Mouse (Mus musculus): ENCODE measurements around the gene Hist1h2bc. TPM values are rescaled to one million over a fixed set of nuclear protein-coding genes. Genes with fewer than 3 reads are reported as not detected.
A peak's percentile ranks its signal among the peaks of the same experiment; 100 is the strongest.
"Not testable (repeated sequence)": the region's sequence is repeated elsewhere in the genome, so short reads cannot be mapped to it uniquely, and the experiment has no call there.

Gene Hist1h2bc
- polyA plus RNA-seq, 1 experiment from 2014 or later = 57.5 TPM

DNA sequence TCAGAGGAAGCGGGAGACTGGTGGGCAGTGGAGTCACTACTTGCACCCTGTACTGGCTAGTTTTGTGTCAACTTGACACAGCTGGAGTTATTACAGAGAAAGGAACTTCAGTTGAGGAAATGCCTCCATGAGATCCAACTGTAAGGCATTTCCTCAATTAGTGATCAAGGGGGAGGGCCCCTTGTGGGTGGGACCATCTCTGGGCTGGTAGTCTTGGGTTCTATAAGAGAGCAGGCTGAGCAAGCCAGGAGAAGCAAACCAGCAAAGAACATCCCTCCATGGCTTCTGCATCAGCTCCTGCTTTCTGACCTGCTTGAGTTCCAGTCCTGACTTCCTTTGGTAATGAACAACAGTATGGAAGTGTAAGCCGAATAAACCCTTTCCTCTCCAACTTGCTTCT lies 18.8 kb downstream of the Hist1h2bc start:
- ATAC-seq (replicated peaks; ENCODE audit: low FRiP score, low TSS enrichment, low read depth); H3K4me3 ChIP-seq (ENCODE audit: low read depth, low read length); H3K9me3 ChIP-seq (ENCODE audit: control insufficient read depth, low read length); H3K4me1 ChIP-seq (replicated peaks; ENCODE audit: control insufficient read depth, insufficient read depth, low read length); H3K27ac ChIP-seq (ENCODE audit: low read depth); H3K27me3 ChIP-seq (replicated peaks; ENCODE audit: control insufficient read depth, insufficient read depth, low read length); H3K4me2 ChIP-seq (ENCODE audit: low read length); H3K9ac ChIP-seq (ENCODE audit: low read length); DNase-seq (ENCODE audit: low spot score); H3K36me3 ChIP-seq (ENCODE audit: control insufficient read depth, insufficient read depth, low read length): not testable (repeated sequence)
- WGBS = 80% methylated on average over 2 of the region's 2 CpGs

DNA sequence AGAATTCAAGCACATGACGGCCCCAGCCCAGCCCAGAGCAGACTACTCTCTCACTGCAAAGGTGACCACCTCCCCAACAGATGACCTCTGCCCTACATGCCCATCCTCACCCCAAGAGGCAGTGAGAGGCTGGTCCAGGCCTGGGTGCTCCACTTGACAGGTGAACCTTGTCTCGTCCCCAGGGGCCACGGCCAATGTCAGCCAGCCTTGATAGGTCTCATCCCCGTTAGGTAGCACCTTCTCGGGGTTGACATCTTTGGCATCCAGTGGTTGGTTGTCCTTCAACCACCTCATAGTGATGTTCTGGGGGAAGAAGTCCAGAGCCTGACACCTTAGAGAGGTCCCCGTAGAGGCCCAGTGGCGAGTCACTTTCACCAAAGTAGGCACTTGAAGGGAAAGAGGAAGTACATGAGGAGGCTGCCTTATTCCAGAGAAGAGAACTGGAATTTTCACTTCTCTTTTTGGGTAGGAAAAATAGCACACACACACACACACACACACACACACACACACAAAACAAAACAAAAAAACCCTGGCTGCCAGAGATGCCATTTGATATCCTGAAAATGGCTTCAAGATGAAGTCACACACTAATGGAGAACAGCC lies 21.9 kb downstream of the Hist1h2bc start:
- H3K4me1 ChIP-seq (replicated peaks; ENCODE audit: control insufficient read depth, insufficient read depth, low read length) = 0 out of 2 replicates have a peak, but pooled peaks cover 4% of the 10 kb centered on the region
- H3K9me3 ChIP-seq (ENCODE audit: control insufficient read depth, low read length) = no peaks in the 10 kb centered on the region
- no peak for DNase-seq (ENCODE audit: low spot score)
- ATAC-seq (replicated peaks; ENCODE audit: low FRiP score, low TSS enrichment, low read depth) = no peak
- 93% methylated on average over 7 of the region's 7 CpGs for WGBS
- no peaks in the 10 kb centered on the region for H3K27me3 ChIP-seq (replicated peaks; ENCODE audit: control insufficient read depth, insufficient read depth, low read length)
- no peak overlapping the region for H3K9ac ChIP-seq (ENCODE audit: low read length)
- H3K4me2 ChIP-seq (ENCODE audit: low read length) = no peak overlapping the region
- no peaks in the 10 kb centered on the region for H3K36me3 ChIP-seq (ENCODE audit: control insufficient read depth, insufficient read depth, low read length)
- H3K4me3 ChIP-seq (ENCODE audit: low read depth, low read length) = no peak overlapping the region
- H3K27ac ChIP-seq (ENCODE audit: low read depth) = no peak overlapping the region

DNA sequence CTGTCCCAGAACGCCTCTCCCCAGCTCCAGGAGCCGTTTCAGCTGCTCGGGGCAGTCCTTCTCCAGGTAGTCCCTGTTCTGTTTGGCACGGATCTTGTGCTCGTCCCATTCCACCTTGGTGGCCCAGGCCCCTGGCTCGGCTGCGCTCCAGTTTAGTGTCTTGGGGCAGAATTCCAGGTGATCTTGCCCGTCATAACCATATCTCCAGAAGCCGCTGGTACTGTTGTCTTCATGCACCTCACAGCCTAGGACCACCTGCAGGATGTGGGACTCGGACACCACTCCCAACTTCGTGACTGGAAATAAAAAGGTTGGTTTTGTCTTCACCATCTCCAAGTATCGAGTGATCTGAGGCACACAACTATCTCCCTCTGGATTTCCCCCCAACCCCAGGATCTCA lies 22.8 kb downstream of the Hist1h2bc start:
- no peak for DNase-seq (ENCODE audit: low spot score)
- 93% methylated on average over 12 of the region's 12 CpGs for WGBS
- no peak overlapping the region for H3K27ac ChIP-seq (ENCODE audit: low read depth)

DNA sequence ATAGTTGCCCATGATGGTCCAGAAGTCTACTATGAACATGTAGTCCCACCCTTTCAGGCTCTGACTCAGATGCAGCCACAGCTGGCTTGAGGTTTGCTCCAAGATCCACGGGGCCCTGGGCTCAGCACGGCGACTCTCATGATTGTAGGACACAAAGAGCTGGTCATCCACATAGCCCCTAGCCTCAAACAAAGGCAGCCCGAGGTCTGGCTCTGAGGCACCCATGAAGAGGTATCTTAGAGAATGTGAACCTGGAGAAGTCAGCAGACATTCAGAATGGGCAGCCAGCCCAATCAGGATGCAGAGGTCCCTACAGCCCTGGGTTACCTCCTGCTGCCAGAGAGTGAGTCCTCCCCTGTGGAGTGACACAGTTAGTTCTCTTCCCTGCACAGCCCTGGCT lies 24.0 kb downstream of the Hist1h2bc start:
- Histone ChIP-seq H3K4me2 (ENCODE audit: low read length) (no peak overlapping the region), H3K27me3 (replicated peaks; ENCODE audit: control insufficient read depth, insufficient read depth, low read length) (no peaks in the 10 kb centered on the region), H3K27ac (ENCODE audit: low read depth) (no peak overlapping the region), H3K4me3 (ENCODE audit: low read depth, low read length) (no peak overlapping the region), H3K9me3 (ENCODE audit: control insufficient read depth, low read length) (no peaks in the 10 kb centered on the region), H3K4me1 (replicated peaks; ENCODE audit: control insufficient read depth, insufficient read depth, low read length) (0 out of 2 replicates have a peak, but pooled peaks cover 4% of the 10 kb centered on the region), H3K36me3 (ENCODE audit: control insufficient read depth, insufficient read depth, low read length) (no peaks in the 10 kb centered on the region), H3K9ac (ENCODE audit: low read length) (no peak overlapping the region)
- 87% methylated on average over 4 of the region's 4 CpGs for WGBS
- ATAC-seq (replicated peaks; ENCODE audit: low FRiP score, low TSS enrichment, low read depth) (no peak), DNase-seq (ENCODE audit: low spot score) (no peak)

More for the DNA sequence above, 22.8 kb downstream of the Hist1h2bc start:
- Histone ChIP-seq H3K9me3 (ENCODE audit: control insufficient read depth, low read length) (no peaks in the 10 kb centered on the region), H3K4me1 (replicated peaks; ENCODE audit: control insufficient read depth, insufficient read depth, low read length) (0 out of 2 replicates have a peak, but pooled peaks cover 4% of the 10 kb centered on the region), H3K36me3 (ENCODE audit: control insufficient read depth, insufficient read depth, low read length) (no peaks in the 10 kb centered on the region), H3K4me2 (ENCODE audit: low read length) (no peak overlapping the region), H3K4me3 (ENCODE audit: low read depth, low read length) (no peak overlapping the region), H3K9ac (ENCODE audit: low read length) (no peak overlapping the region), H3K27me3 (replicated peaks; ENCODE audit: control insufficient read depth, insufficient read depth, low read length) (no peaks in the 10 kb centered on the region)
- no peak for ATAC-seq (replicated peaks; ENCODE audit: low FRiP score, low TSS enrichment, low read depth)

DNA sequence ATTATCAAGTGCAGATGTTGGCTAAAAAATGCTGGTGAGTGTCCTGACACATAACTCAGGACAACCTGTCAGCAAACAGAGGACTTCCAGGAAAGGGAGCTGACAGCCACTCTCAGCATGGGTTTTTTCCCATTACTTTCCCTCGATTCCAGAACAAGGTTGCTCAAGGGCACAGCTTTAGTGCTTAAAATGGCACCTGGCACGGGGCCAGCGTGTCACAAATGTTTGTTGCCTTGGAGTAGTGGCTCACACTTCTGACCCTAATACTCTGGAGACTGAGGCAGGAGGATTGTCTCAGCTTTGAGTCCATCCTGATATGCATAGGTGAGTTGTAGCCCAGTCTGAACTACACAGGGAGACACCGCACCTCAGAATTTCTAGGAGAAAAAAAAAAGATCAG lies 24.7 kb downstream of the Hist1h2bc start:
- Histone ChIP-seq H3K27ac (ENCODE audit: low read depth) (no peak overlapping the region), H3K9me3 (ENCODE audit: control insufficient read depth, low read length) (no peaks in the 10 kb centered on the region), H3K4me3 (ENCODE audit: low read depth, low read length) (no peak overlapping the region), H3K4me1 (replicated peaks; ENCODE audit: control insufficient read depth, insufficient read depth, low read length) (0 out of 2 replicates have a peak, but pooled peaks cover 4% of the 10 kb centered on the region), H3K36me3 (ENCODE audit: control insufficient read depth, insufficient read depth, low read length) (no peaks in the 10 kb centered on the region), H3K4me2 (ENCODE audit: low read length) (no peak overlapping the region), H3K9ac (ENCODE audit: low read length) (no peak overlapping the region), H3K27me3 (replicated peaks; ENCODE audit: control insufficient read depth, insufficient read depth, low read length) (no peaks in the 10 kb centered on the region)
- DNase-seq (ENCODE audit: low spot score) (no peak), ATAC-seq (replicated peaks; ENCODE audit: low FRiP score, low TSS enrichment, low read depth) (no peak)
- WGBS = 80% methylated on average over 4 of the region's 4 CpGs

DNA sequence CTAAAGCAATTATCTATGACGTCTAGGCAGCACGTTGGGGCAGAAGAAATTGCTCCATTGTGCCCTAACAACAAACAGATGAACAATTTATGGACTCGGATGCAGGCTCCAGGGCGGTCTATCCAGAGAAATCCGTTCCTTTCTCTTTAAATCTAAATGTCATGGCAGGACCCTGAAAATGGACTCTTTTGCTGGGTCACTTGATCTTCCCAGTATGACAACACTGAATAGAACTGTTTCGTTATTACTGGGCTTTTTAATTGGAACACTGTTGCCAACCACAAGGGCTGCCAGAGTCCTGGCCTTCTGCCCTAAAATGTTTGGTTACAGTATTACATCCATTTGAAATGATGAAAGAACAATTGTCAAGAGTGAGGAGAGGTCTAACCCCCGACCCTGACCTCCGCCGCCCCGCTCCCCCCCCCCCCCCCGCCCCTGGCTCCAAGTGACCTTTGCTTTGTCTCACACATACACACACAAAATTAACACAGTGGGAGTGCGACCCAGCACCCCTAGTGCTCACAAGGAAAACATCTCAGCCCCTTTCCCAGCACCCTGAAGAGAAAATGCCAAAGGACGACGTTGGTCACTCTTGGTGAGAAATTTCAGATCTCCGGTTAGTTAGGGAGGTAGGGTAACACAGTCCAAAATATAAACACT lies 25.8 kb downstream of the Hist1h2bc start:
- Histone ChIP-seq H3K9me3 (ENCODE audit: control insufficient read depth, low read length) (no peaks in the 10 kb centered on the region), H3K27ac (ENCODE audit: low read depth) (no peak overlapping the region), H3K9ac (ENCODE audit: low read length) (peak overlapping the region; percentile 38), H3K4me1 (replicated peaks; ENCODE audit: control insufficient read depth, insufficient read depth, low read length) (0 out of 2 replicates have a peak, but pooled peaks cover 4% of the 10 kb centered on the region), H3K27me3 (replicated peaks; ENCODE audit: control insufficient read depth, insufficient read depth, low read length) (no peaks in the 10 kb centered on the region), H3K36me3 (ENCODE audit: control insufficient read depth, insufficient read depth, low read length) (no peaks in the 10 kb centered on the region), H3K4me3 (ENCODE audit: low read depth, low read length) (peak overlapping the region; percentile 40), H3K4me2 (ENCODE audit: low read length) (peak overlapping the region; percentile 80)
- DNase-seq (ENCODE audit: low spot score) = no peak
- 27% methylated on average over 15 of the region's 15 CpGs for WGBS
- no peak for ATAC-seq (replicated peaks; ENCODE audit: low FRiP score, low TSS enrichment, low read depth)

DNA sequence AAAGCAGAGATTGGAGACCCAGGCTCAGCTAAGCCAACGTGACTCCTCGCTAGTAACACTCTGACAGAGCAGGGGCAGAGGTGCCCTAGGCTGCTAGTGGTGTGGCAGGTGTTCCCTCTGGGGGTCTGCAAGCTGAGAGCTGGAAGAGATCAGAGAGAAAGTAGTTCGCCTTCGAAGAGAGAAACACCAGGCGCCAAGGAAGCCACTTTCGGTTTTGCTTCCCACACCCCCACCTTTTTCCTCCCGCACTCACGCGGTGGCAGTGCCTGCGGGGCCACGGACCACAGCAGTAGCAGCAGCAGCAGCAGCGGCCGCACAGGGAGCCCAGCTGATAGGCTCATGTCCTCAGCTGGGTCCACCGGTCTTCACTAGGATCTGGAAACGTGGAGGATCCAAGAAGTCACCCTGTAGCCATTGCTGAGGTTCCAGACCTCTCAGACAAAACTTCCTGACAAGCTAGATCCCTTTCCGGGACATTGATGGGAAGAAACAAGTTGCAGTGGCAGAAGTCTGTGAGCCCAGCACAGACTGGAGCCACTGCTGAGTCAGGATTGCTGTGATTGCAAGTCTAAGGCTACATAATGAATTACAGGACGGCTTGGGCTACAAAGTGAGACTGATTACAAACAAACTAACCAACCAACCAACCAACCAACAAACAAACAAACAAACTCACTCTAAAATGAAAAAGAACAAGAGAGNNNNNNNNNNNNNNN lies 26.5 kb downstream of the Hist1h2bc start, which contains the start of gene Hfe:
Gene Hfe (minus strand): TSS at position 481 of the 716 bp plus-strand sequence.
- Histone ChIP-seq H3K27ac (ENCODE audit: low read depth) (no peak within 1 kb of the TSS), H3K9me3 (ENCODE audit: control insufficient read depth, low read length) (no peaks in the 10 kb centered on the region), H3K4me2 (ENCODE audit: low read length) (peak within 1 kb of the TSS; percentile 80), H3K27me3 (replicated peaks; ENCODE audit: control insufficient read depth, insufficient read depth, low read length) (no peaks in the 10 kb centered on the region), H3K36me3 (ENCODE audit: control insufficient read depth, insufficient read depth, low read length) (no peaks in the 10 kb centered on the region), H3K4me1 (replicated peaks; ENCODE audit: control insufficient read depth, insufficient read depth, low read length) (0 out of 2 replicates have a peak, but pooled peaks cover 4% of the 10 kb centered on the region), H3K4me3 (ENCODE audit: low read depth, low read length) (peak within 1 kb of the TSS; percentile 40), H3K9ac (ENCODE audit: low read length) (peak within 1 kb of the TSS; percentile 38)
- peak; percentile 60; the same call in 1 of the 2 replicates for ATAC-seq (replicated peaks; ENCODE audit: low FRiP score, low TSS enrichment, low read depth)
- WGBS = 4% methylated on average over 17 of the region's 17 CpGs
- peak; percentile 79 for DNase-seq (ENCODE audit: low spot score)

DNA sequence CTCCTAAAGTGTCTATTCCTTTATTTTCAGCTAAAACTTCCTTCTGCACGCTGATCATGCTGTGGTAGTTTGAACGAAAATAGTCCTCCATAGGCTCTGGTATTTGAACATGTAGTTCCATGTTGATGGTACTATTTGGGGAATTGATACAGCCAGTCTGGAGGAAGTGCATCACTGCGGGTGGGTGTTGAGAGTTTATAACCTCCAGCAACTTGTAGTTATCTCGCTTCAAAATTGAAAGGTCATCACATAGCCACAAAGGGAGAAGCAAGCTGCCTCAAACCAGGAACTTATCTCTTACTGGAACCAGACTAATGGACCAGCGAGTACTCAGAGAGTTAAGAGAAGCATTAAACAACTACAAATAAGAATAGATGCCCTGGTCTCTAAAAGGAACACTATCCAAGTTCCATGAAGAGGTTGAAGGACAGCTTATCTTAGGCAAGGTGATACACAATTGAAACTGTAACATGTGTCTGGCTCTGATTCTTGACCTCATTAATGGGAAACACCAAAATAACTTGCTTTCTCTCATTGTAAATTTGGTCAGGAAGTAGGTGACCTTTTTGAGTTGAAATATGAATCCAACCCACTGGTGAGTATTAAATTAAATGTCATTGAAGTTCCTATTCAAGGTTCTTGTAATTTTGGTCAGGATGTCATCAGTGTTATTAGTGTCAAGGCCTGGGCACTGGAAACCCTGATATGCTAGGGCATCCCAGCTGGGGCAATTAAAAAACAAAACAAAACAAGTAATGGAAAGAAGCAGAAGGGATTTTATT lies 32.5 kb downstream of the Hist1h2bc start:
- ATAC-seq (replicated peaks; ENCODE audit: low FRiP score, low TSS enrichment, low read depth) (no peak), DNase-seq (ENCODE audit: low spot score) (no peak)
- 86% methylated on average over 5 of the region's 5 CpGs for WGBS
- no peaks in the 10 kb centered on the region for H3K9me3 ChIP-seq (ENCODE audit: control insufficient read depth, low read length)
- H3K9ac ChIP-seq (ENCODE audit: low read length) = no peak overlapping the region
- H3K4me3 ChIP-seq (ENCODE audit: low read depth, low read length) = no peak overlapping the region
- no peak overlapping the region for H3K4me2 ChIP-seq (ENCODE audit: low read length)
- no peaks in the 10 kb centered on the region for H3K4me1 ChIP-seq (replicated peaks; ENCODE audit: control insufficient read depth, insufficient read depth, low read length)
- no peaks in the 10 kb centered on the region for H3K27me3 ChIP-seq (replicated peaks; ENCODE audit: control insufficient read depth, insufficient read depth, low read length)
- no peak overlapping the region for H3K27ac ChIP-seq (ENCODE audit: low read depth)
- no peaks in the 10 kb centered on the region for H3K36me3 ChIP-seq (ENCODE audit: control insufficient read depth, insufficient read depth, low read length)
